Mouse (Mus musculus): ENCODE data around the gene Fut7. TPM values are rescaled to one million over a fixed set of nuclear protein-coding genes. Genes with fewer than 3 reads are reported as not detected.

Fut7 gene
- polyA plus RNA-seq, 1 experiment from 2014 or later: not detected

GRCm38 (mm10) chr2:25468962-25469915, 46.2 kb downstream of the Fut7 start:
- no peak for DNase-seq (ENCODE audit: low spot score)
- WGBS: 72% methylated on average over 10 of the region's 10 CpGs

DNA sequence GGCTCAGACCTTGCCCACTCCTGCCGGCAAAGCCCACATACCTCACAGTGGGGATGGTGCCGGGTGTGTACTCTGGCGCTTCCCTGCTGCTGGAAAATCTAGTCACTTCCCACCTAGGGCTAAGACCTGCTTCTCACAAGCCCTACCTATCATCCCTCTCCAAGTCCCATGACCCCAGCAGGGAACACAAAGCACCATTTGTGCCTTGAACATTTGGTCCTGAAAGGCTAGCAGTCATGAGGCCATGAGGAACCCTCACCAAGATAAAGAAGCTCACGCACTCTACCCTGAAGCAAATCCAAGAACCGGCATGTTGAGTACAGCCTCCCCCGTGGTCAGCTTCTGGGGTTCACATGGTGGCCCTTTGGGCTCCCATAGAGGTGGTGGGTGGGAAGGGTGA, 46.9 kb downstream of the Fut7 start, which contains the start of gene Ptgds:
Gene Ptgds (minus strand): TSS at position 78 of the 400 bp plus-strand sequence.
- WGBS: 49% methylated on average over 6 of the region's 6 CpGs
- H3K4me1 ChIP-seq (ENCODE audit: control insufficient read depth, insufficient read depth, low read length): peaks cover 5% of the 10 kb centered on the region; the same call in 1 of the 2 replicates
- H3K9me3 ChIP-seq (ENCODE audit: control insufficient read depth, low read length): no peaks in the 10 kb centered on the region
- no peak for DNase-seq (ENCODE audit: low spot score)
- no peak within 1 kb of the TSS for H3K9ac ChIP-seq (ENCODE audit: low read length)
- H3K4me2 ChIP-seq (ENCODE audit: low read depth, severe bottlenecking): no peak within 1 kb of the TSS
- no peaks in the 10 kb centered on the region for H3K36me3 ChIP-seq (ENCODE audit: control insufficient read depth, insufficient read depth, low read length)
- no peak within 1 kb of the TSS for H3K27ac ChIP-seq (replicated peaks; ENCODE audit: low read depth, low read length)
- no peak for ATAC-seq (ENCODE audit: insufficient number of reproducible peaks, low FRiP score, low TSS enrichment, low read depth)
- no peaks in the 10 kb centered on the region for H3K27me3 ChIP-seq (ENCODE audit: control insufficient read depth, insufficient read depth, low read length)
- no peak within 1 kb of the TSS for H3K4me3 ChIP-seq (ENCODE audit: low read depth, low read length)

More at GRCm38 (mm10) chr2:25468962-25469915, 46.2 kb downstream of the Fut7 start:
- ATAC-seq (ENCODE audit: insufficient number of reproducible peaks, low FRiP score, low TSS enrichment, low read depth): no peak
- Histone ChIP-seq H3K4me2 (ENCODE audit: low read depth, severe bottlenecking) (no peak overlapping the region), H3K27me3 (ENCODE audit: control insufficient read depth, insufficient read depth, low read length) (no peaks in the 10 kb centered on the region), H3K4me3 (ENCODE audit: low read depth, low read length) (no peak overlapping the region), H3K36me3 (ENCODE audit: control insufficient read depth, insufficient read depth, low read length) (no peaks in the 10 kb centered on the region), H3K9ac (ENCODE audit: low read length) (no peak overlapping the region), H3K27ac (replicated peaks; ENCODE audit: low read depth, low read length) (no peak overlapping the region), H3K4me1 (ENCODE audit: control insufficient read depth, insufficient read depth, low read length) (peaks cover 5% of the 10 kb centered on the region; the same call in 1 of the 2 replicates), H3K9me3 (ENCODE audit: control insufficient read depth, low read length) (no peaks in the 10 kb centered on the region)

- ATAC-seq (ENCODE audit: insufficient number of reproducible peaks, low FRiP score, low TSS enrichment, low read depth) (no peak), DNase-seq (ENCODE audit: low spot score) (no peak)
- Histone ChIP-seq H3K9ac (ENCODE audit: low read length) (no peak overlapping the region), H3K4me3 (ENCODE audit: low read depth, low read length) (no peak overlapping the region), H3K27ac (replicated peaks; ENCODE audit: low read depth, low read length) (no peak overlapping the region), H3K9me3 (ENCODE audit: control insufficient read depth, low read length) (no peaks in the 10 kb centered on the region), H3K4me2 (ENCODE audit: low read depth, severe bottlenecking) (no peak overlapping the region), H3K4me1 (ENCODE audit: control insufficient read depth, insufficient read depth, low read length) (no peaks in the 10 kb centered on the region), H3K36me3 (ENCODE audit: control insufficient read depth, insufficient read depth, low read length) (no peaks in the 10 kb centered on the region), H3K27me3 (ENCODE audit: control insufficient read depth, insufficient read depth, low read length) (no peaks in the 10 kb centered on the region)
- 88% methylated on average over 2 of the region's 2 CpGs for WGBS
These were observed 49.5 kb downstream of the Fut7 start for GRCm38 (mm10) chr2:25472550-25472949.

Small RNA genes lying within 50 kb of the gene (microRNA-seq; reads per million reads assigned to microRNA genes)
- not detected for gene Mir3087

Other genes starting within 250 kb of the Fut7 start
- 8.8 and 10.0 TPM in 2 replicates for gene Nrarp, start 242.5 kb upstream of the Fut7 start, polyA plus RNA-seq (2014; fragmentation: Nextera tagmentation; extraction: Ambion mirVana)
- 3.1 and 3.7 TPM in 2 replicates for gene Tor4a, start 226.4 kb upstream of the Fut7 start, polyA plus RNA-seq (2014; fragmentation: Nextera tagmentation; extraction: Ambion mirVana)
- 103 and 106 TPM in 2 replicates for gene Nelfb, start 211.8 kb upstream of the Fut7 start, polyA plus RNA-seq (2014; fragmentation: Nextera tagmentation; extraction: Ambion mirVana)
- 0.19 TPM in 1 of 2 replicates, not detected in the other for gene Stpg3, start 208.6 kb upstream of the Fut7 start, polyA plus RNA-seq (2014; fragmentation: Nextera tagmentation; extraction: Ambion mirVana)
- not detected in 2 replicates for gene Fam166a, start 204.5 kb upstream of the Fut7 start, polyA plus RNA-seq (2014; fragmentation: Nextera tagmentation; extraction: Ambion mirVana)
- 526 and 567 TPM in 2 replicates for gene Tubb4b, start 198.6 kb upstream of the Fut7 start, polyA plus RNA-seq (2014; fragmentation: Nextera tagmentation; extraction: Ambion mirVana)
- not detected in 2 replicates for gene Slc34a3, start 188.9 kb upstream of the Fut7 start, polyA plus RNA-seq (2014; fragmentation: Nextera tagmentation; extraction: Ambion mirVana)
- gene Rnf224, start 186.5 kb upstream of the Fut7 start, polyA plus RNA-seq (2014; fragmentation: Nextera tagmentation; extraction: Ambion mirVana): not detected in 2 replicates
- 6.5 and 8.8 TPM in 2 replicates for gene Rnf208, start 181.0 kb upstream of the Fut7 start, polyA plus RNA-seq (2014; fragmentation: Nextera tagmentation; extraction: Ambion mirVana)
- not detected in 2 replicates for gene Cysrt1, start 180.8 kb upstream of the Fut7 start, polyA plus RNA-seq (2014; fragmentation: Nextera tagmentation; extraction: Ambion mirVana)
- 4.0 and 6.6 TPM in 2 replicates for gene AL732309.1, start 176.4 kb upstream of the Fut7 start, polyA plus RNA-seq (2014; fragmentation: Nextera tagmentation; extraction: Ambion mirVana)
- 11.1 and 14.6 TPM in 2 replicates for gene Tmem203, start 167.8 kb upstream of the Fut7 start, polyA plus RNA-seq (2014; fragmentation: Nextera tagmentation; extraction: Ambion mirVana)
- 5.6 and 5.7 TPM in 2 replicates for gene Tprn, start 160.6 kb upstream of the Fut7 start, polyA plus RNA-seq (2014; fragmentation: Nextera tagmentation; extraction: Ambion mirVana)
- 237 and 242 TPM in 2 replicates for gene Ssna1, start 150.8 kb upstream of the Fut7 start, polyA plus RNA-seq (2014; fragmentation: Nextera tagmentation; extraction: Ambion mirVana)
- gene Anapc2, start 150.8 kb upstream of the Fut7 start, polyA plus RNA-seq (2014; fragmentation: Nextera tagmentation; extraction: Ambion mirVana): 118 and 120 TPM in 2 replicates
- gene Tmem210, start 135.1 kb upstream of the Fut7 start, polyA plus RNA-seq (2014; fragmentation: Nextera tagmentation; extraction: Ambion mirVana): not detected in 2 replicates
- not detected in 2 replicates for gene Lrrc26, start 133.4 kb upstream of the Fut7 start, polyA plus RNA-seq (2014; fragmentation: Nextera tagmentation; extraction: Ambion mirVana)
- 0.60 and 1.4 TPM in 2 replicates for gene Grin1, start 104.1 kb upstream of the Fut7 start, polyA plus RNA-seq (2014; fragmentation: Nextera tagmentation; extraction: Ambion mirVana)
- 81.9 and 97.6 TPM in 2 replicates for gene Man1b1, start 90.9 kb upstream of the Fut7 start, polyA plus RNA-seq (2014; fragmentation: Nextera tagmentation; extraction: Ambion mirVana)
- 16.6 and 18.8 TPM in 2 replicates for gene Dpp7, start 66.9 kb upstream of the Fut7 start, polyA plus RNA-seq (2014; fragmentation: Nextera tagmentation; extraction: Ambion mirVana)
- gene Uap1l1, start 57.6 kb upstream of the Fut7 start, polyA plus RNA-seq (2014; fragmentation: Nextera tagmentation; extraction: Ambion mirVana): 8.9 and 9.1 TPM in 2 replicates
- 63.0 and 69.4 TPM in 2 replicates for gene Sapcd2, start 50.9 kb upstream of the Fut7 start, polyA plus RNA-seq (2014; fragmentation: Nextera tagmentation; extraction: Ambion mirVana)
- not detected in 2 replicates for gene Entpd2, start 27.4 kb upstream of the Fut7 start, polyA plus RNA-seq (2014; fragmentation: Nextera tagmentation; extraction: Ambion mirVana)
- gene Npdc1, start 23.9 kb upstream of the Fut7 start, polyA plus RNA-seq (2014; fragmentation: Nextera tagmentation; extraction: Ambion mirVana): 6.1 and 6.8 TPM in 2 replicates
- gene Abca2, start 5.4 kb downstream of the Fut7 start, polyA plus RNA-seq (2014; fragmentation: Nextera tagmentation; extraction: Ambion mirVana): 3.1 and 3.8 TPM in 2 replicates
- gene Clic3, start 33.6 kb downstream of the Fut7 start, polyA plus RNA-seq (2014; fragmentation: Nextera tagmentation; extraction: Ambion mirVana): 0.81 TPM in 1 of 2 replicates, not detected in the other
- gene Paxx, start 37.8 kb downstream of the Fut7 start, polyA plus RNA-seq (2014; fragmentation: Nextera tagmentation; extraction: Ambion mirVana): 15.0 and 18.1 TPM in 2 replicates
- not detected in 2 replicates for gene Ptgds, start 46.8 kb downstream of the Fut7 start, polyA plus RNA-seq (2014; fragmentation: Nextera tagmentation; extraction: Ambion mirVana)
- not detected in 2 replicates for gene Lcn12, start 70.6 kb downstream of the Fut7 start, polyA plus RNA-seq (2014; fragmentation: Nextera tagmentation; extraction: Ambion mirVana)
- gene Fbxw5, start 77.5 kb downstream of the Fut7 start, polyA plus RNA-seq (2014; fragmentation: Nextera tagmentation; extraction: Ambion mirVana): 68.0 and 72.3 TPM in 2 replicates
- gene C8g, start 78.5 kb downstream of the Fut7 start, polyA plus RNA-seq (2014; fragmentation: Nextera tagmentation; extraction: Ambion mirVana): 5.6 and 5.8 TPM in 2 replicates
- gene Traf2, start 123.7 kb downstream of the Fut7 start, polyA plus RNA-seq (2014; fragmentation: Nextera tagmentation; extraction: Ambion mirVana): 40.0 and 40.6 TPM in 2 replicates
- 324 and 330 TPM in 2 replicates for gene Edf1, start 134.6 kb downstream of the Fut7 start, polyA plus RNA-seq (2014; fragmentation: Nextera tagmentation; extraction: Ambion mirVana)
- 3.1 and 7.0 TPM in 2 replicates for gene Mamdc4, start 151.6 kb downstream of the Fut7 start, polyA plus RNA-seq (2014; fragmentation: Nextera tagmentation; extraction: Ambion mirVana)
- gene Phpt1, start 152.0 kb downstream of the Fut7 start, polyA plus RNA-seq (2014; fragmentation: Nextera tagmentation; extraction: Ambion mirVana): 161 and 162 TPM in 2 replicates
- gene Ajm1, start 158.5 kb downstream of the Fut7 start, polyA plus RNA-seq (2014; fragmentation: Nextera tagmentation; extraction: Ambion mirVana): 0.04 TPM in 1 of 2 replicates, not detected in the other
- gene Rabl6, start 185.3 kb downstream of the Fut7 start, polyA plus RNA-seq (2014; fragmentation: Nextera tagmentation; extraction: Ambion mirVana): 59.3 and 65.6 TPM in 2 replicates
- gene Ccdc183, start 194.4 kb downstream of the Fut7 start, polyA plus RNA-seq (2014; fragmentation: Nextera tagmentation; extraction: Ambion mirVana): 0.15 and 0.16 TPM in 2 replicates
- 18.7 and 20.7 TPM in 2 replicates for gene Tmem141, start 198.7 kb downstream of the Fut7 start, polyA plus RNA-seq (2014; fragmentation: Nextera tagmentation; extraction: Ambion mirVana)
- gene Fcna, start 204.8 kb downstream of the Fut7 start, polyA plus RNA-seq (2014; fragmentation: Nextera tagmentation; extraction: Ambion mirVana): 0.35 and 0.54 TPM in 2 replicates
- gene Lcn8, start 229.9 kb downstream of the Fut7 start, polyA plus RNA-seq (2014; fragmentation: Nextera tagmentation; extraction: Ambion mirVana): not detected in 2 replicates
- not detected in 2 replicates for gene Lcn5, start 234.7 kb downstream of the Fut7 start, polyA plus RNA-seq (2014; fragmentation: Nextera tagmentation; extraction: Ambion mirVana)

Measured in limb, embryonic 11.5 days (tissue).